Mouse (Mus musculus): Measurements from ENCODE around the gene Vip. TPM values are rescaled to one million over a fixed set of nuclear protein-coding genes. Genes with fewer than 3 reads are reported as not detected.

The Vip gene
- total RNA-seq (2022) = not detected

GRCm38 (mm10) chr10:5639112-5639511 lies at the start of gene Vip:
Vip (plus strand) TSS chr10:5639218.
- no peak for DNase-seq (ENCODE audit: low spot score in 2 of 2)

GRCm38 (mm10) chr10:5591061-5591460 lies 48.0 kb upstream of the Vip start:
- DNase-seq (ENCODE audit: low spot score in 2 of 2) = no peak

- no peak for DNase-seq (ENCODE audit: low spot score in 2 of 2)
Measured at GRCm38 (mm10) chr10:5591996-5592395, 47.0 kb upstream of the Vip start.

- no peak for DNase-seq (ENCODE audit: low spot score in 2 of 2)
Measured at GRCm38 (mm10) chr10:5593464-5593863, 45.6 kb upstream of the Vip start, which contains the start of gene Myct1. Myct1 (plus strand) TSS chr10:5593775.

GRCm38 (mm10) chr10:5594457-5594856 lies 44.6 kb upstream of the Vip start:
- no peak for DNase-seq (ENCODE audit: low spot score in 2 of 2)

GRCm38 (mm10) chr10:5596559-5596958 lies 42.5 kb upstream of the Vip start:
- DNase-seq (ENCODE audit: low spot score in 2 of 2) = no peak

- peak in 1 of 2 experiments; percentile 26 for DNase-seq (ENCODE audit: low spot score in 2 of 2)
Measured at GRCm38 (mm10) chr10:5600123-5600522, 38.9 kb upstream of the Vip start.

GRCm38 (mm10) chr10:5603512-5603911 lies 35.5 kb upstream of the Vip start:
- no peak for DNase-seq (ENCODE audit: low spot score in 2 of 2)

- no peak for DNase-seq (ENCODE audit: low spot score in 2 of 2)
Measured at GRCm38 (mm10) chr10:5604371-5604770, 34.6 kb upstream of the Vip start.

- DNase-seq (ENCODE audit: low spot score in 2 of 2) = no peak
Measured at GRCm38 (mm10) chr10:5608874-5609273, 30.1 kb upstream of the Vip start.

GRCm38 (mm10) chr10:5615186-5616040 lies 23.6 kb upstream of the Vip start:
- no peak for DNase-seq (ENCODE audit: low spot score in 2 of 2)

GRCm38 (mm10) chr10:5626268-5626667 lies 12.8 kb upstream of the Vip start:
- DNase-seq (ENCODE audit: low spot score in 2 of 2) = no peak

- DNase-seq (ENCODE audit: low spot score in 2 of 2) = no peak
Measured at GRCm38 (mm10) chr10:5633672-5634200, 5.3 kb upstream of the Vip start.

GRCm38 (mm10) chr10:5634336-5634735 lies 4.7 kb upstream of the Vip start:
- DNase-seq (ENCODE audit: low spot score in 2 of 2) = no peak

GRCm38 (mm10) chr10:5637322-5637721 lies 1.7 kb upstream of the Vip start:
- DNase-seq (ENCODE audit: low spot score in 2 of 2) = no peak

GRCm38 (mm10) chr10:5681275-5681674 lies 42.3 kb downstream of the Vip start:
- no peak for DNase-seq (ENCODE audit: low spot score in 2 of 2)

- DNase-seq (ENCODE audit: low spot score in 2 of 2) = no peak
Measured at GRCm38 (mm10) chr10:5685608-5686007, 46.6 kb downstream of the Vip start.

- DNase-seq (ENCODE audit: low spot score in 2 of 2) = no peak
Measured at GRCm38 (mm10) chr10:5694351-5694750, 55.3 kb downstream of the Vip start.

Other genes with a start within 250 kb of the Vip start
- gene Syne1, start 87.7 kb upstream of the Vip start, total RNA-seq (2022) = 10 to 100 TPM; 46.7 to 73.1 (median 66.3) TPM
- gene Myct1, start 45.4 kb upstream of the Vip start, total RNA-seq (2022) = 1 to 10 TPM; 2.6 to 3.5 (median 2.8) TPM
- gene Fbxo5, start 166.4 kb downstream of the Vip start, total RNA-seq (2022) = under 1 TPM; 0.17 to 0.85 (median 0.34) TPM
- 1 to 10 TPM; 3.6 to 4.7 (median 4.5) TPM for gene Mtrf1l, start 184.7 kb downstream of the Vip start, total RNA-seq (2022)

Data from gastrocnemius, adult 8-10 months (tissue).